Mouse (Mus musculus): Measurements from ENCODE around the gene Dkk2. TPM values are rescaled to one million over a fixed set of nuclear protein-coding genes. Genes with fewer than 3 reads are reported as not detected.

Gene Dkk2
- polyA plus RNA-seq, 1 experiment from 2014 or later: 36.0 TPM

DNA sequence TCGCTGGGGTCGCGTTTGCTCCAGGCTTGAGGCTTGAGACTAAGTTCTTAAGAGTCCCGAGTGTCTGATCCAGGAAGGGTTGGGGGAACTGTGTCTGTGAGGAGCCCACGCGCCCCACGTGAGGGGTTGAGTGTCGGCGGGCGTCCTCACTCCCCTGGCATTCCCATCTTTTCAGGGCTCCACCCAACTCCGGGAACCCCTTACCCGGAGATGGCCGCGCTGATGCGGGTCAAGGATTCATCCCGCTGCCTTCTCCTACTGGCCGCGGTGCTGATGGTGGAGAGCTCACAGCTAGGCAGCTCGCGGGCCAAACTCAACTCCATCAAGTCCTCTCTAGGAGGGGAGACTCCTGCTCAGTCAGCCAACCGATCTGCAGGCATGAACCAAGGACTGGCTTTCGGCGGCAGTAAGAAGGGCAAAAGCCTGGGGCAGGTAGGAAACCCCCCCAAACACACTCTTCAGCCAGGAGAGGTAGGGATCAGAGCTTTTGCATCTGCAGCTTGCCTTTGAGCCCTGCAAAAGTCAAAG is 795 bp downstream of the Dkk2 start:
- under 1% methylated on average over 23 of the region's 23 CpGs for WGBS
- Histone ChIP-seq H3K4me3 (peak overlapping the region; percentile 46), H3K27ac (peak overlapping the region; percentile 64; the same call in 1 of the 2 replicates), H3K9me3 (no peaks in the 10 kb centered on the region), H3K4me2 (replicated peaks) (peak overlapping the region; percentile 77), H3K36me3 (no peaks in the 10 kb centered on the region), H3K9ac (peak overlapping the region; percentile 46), H3K4me1 (peaks cover 9% of the 10 kb centered on the region), H3K27me3 (0 out of 2 replicates have a peak, but pooled peaks cover 8% of the 10 kb centered on the region)
- no peak for ATAC-seq (ENCODE audit: insufficient number of reproducible peaks, insufficient read depth, low FRiP score, low TSS enrichment)

DNA sequence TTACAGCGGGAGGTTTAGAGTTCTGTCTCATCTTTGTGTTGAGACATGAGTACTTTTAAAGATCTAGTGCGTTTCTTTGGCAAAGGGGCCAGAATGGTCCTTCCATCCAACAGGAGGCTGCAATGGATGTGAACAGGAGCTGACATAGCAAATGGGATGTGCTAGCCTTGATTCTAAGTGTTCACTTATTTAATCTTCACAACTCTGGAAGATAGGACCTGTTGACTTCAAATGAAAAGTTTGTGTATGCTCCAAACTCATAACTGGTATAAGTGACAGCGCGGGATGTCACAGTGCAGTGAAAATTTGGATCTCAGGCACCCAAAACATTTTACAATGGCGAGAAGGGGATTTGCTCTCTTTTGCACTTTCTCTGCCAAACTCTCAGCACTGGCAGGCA is 1.4 kb downstream of the Dkk2 start:
- Histone ChIP-seq H3K4me2 (replicated peaks) (peak overlapping the region; percentile 77), H3K4me1 (peaks cover 9% of the 10 kb centered on the region), H3K9ac (peak overlapping the region; percentile 56), H3K9me3 (no peaks in the 10 kb centered on the region), H3K36me3 (no peaks in the 10 kb centered on the region), H3K27me3 (0 out of 2 replicates have a peak, but pooled peaks cover 8% of the 10 kb centered on the region), H3K27ac (peak overlapping the region; percentile 75), H3K4me3 (peak overlapping the region; percentile 46)
- ATAC-seq (ENCODE audit: insufficient number of reproducible peaks, insufficient read depth, low FRiP score, low TSS enrichment): no peak
- 22% methylated on average over 5 of the region's 5 CpGs for WGBS

DNA sequence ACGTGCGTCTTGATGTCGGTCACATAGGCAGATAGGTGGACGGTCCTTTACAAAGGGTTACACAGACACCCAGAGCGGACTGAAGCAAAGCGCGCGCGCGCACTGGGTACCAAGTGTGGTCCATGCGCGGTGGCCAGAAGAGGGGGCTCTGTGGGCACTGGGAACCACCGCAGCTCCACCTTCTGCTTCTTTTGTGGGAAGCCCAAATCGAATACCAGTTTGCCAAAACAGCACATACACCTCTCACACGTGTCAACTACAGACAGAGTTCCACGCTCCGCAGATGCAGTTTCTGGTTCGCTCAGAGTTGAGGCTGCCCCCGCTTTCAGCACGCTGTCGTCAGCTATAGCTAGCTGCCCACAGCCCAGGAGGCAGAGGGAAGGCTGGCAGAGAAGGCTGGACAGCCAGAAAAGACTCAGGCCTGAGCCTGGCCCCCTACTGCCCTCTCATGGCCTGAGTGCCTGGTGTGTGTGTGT is 2.0 kb downstream of the Dkk2 start:
- WGBS: under 1% methylated on average over 21 of the region's 21 CpGs
- 0 out of 2 replicates have a peak, but pooled peaks cover 8% of the 10 kb centered on the region for H3K27me3 ChIP-seq
- peak overlapping the region; percentile 75 for H3K27ac ChIP-seq
- peak overlapping the region; percentile 56 for H3K9ac ChIP-seq
- H3K36me3 ChIP-seq: no peaks in the 10 kb centered on the region
- H3K4me2 ChIP-seq (replicated peaks): peak overlapping the region; percentile 77
- H3K9me3 ChIP-seq: no peaks in the 10 kb centered on the region
- H3K4me1 ChIP-seq: peaks cover 9% of the 10 kb centered on the region
- ATAC-seq (ENCODE audit: insufficient number of reproducible peaks, insufficient read depth, low FRiP score, low TSS enrichment): peak; percentile 70
- peak overlapping the region; percentile 46 for H3K4me3 ChIP-seq

DNA sequence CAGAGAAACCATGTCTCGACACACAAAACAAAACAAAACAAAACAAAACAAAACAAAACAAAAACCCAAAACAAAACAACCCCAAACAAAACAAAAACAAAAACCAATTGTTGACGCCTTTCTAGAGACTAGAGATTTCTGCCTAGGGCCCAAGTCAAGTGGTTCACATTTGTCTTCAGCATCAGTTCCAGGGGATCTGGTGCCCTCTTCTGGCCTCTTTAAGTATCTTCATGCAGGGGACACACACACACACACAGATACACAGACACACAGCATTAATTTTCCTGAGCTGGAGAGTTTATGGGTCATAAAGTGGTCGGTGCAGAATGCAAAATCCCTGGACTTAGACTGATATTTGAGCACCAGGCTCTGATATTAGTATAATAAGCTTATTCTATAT is 7.9 kb downstream of the Dkk2 start:
- no peaks in the 10 kb centered on the region for H3K4me1 ChIP-seq
- no peaks in the 10 kb centered on the region for H3K9me3 ChIP-seq
- no peak overlapping the region for H3K27ac ChIP-seq
- no peak overlapping the region for H3K4me2 ChIP-seq (replicated peaks)
- no peaks in the 10 kb centered on the region for H3K27me3 ChIP-seq
- ATAC-seq (ENCODE audit: insufficient number of reproducible peaks, insufficient read depth, low FRiP score, low TSS enrichment): no peak
- no peaks in the 10 kb centered on the region for H3K36me3 ChIP-seq
- WGBS: 86% methylated on average over 3 of the region's 3 CpGs
- H3K4me3 ChIP-seq: no peak overlapping the region
- H3K9ac ChIP-seq: no peak overlapping the region

DNA sequence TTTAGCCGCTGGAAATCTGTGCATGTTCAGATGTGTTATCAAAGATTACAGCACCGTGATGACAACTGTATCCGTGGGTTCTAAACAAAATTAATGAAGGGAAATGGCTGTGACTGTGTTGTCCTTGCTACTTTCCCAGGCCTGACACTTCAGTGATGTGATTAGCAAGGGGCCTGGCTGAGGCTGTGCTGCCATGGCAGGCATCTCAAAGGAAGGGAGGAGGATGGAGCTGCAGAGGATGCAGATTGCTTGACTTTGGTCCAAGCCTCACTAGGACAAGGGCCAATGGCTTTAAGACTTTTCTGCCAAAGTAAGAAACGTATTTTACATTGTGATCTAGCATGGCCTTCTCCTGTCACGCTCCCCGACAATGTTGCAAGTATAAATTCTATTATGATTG is 11.2 kb downstream of the Dkk2 start:
- no peaks in the 10 kb centered on the region for H3K36me3 ChIP-seq
- no peak for ATAC-seq (ENCODE audit: insufficient number of reproducible peaks, insufficient read depth, low FRiP score, low TSS enrichment)
- H3K4me2 ChIP-seq (replicated peaks): no peak overlapping the region
- H3K27me3 ChIP-seq: no peaks in the 10 kb centered on the region
- no peak overlapping the region for H3K27ac ChIP-seq
- H3K9ac ChIP-seq: no peak overlapping the region
- WGBS: 74% methylated on average over 6 of the region's 6 CpGs
- no peaks in the 10 kb centered on the region for H3K9me3 ChIP-seq
- no peaks in the 10 kb centered on the region for H3K4me1 ChIP-seq
- H3K4me3 ChIP-seq: no peak overlapping the region

DNA sequence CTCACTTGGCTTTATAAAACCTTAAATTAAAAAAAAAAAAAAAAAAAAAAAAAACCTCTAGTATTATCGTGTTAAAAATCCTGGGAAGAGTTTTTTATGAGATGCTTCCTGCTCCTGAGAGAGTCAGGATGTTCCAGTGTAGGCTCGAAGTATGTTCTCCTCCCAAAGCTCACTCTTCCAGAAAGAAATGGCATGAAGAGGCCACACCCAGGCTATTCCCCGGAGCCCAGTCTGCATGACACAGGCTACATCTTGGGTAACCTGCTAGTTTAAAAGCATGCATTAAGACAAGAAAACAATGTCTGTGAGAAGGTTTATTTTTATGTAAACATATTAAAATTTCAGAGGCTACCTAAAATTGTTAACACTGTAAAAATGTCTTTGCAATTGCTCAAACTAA is 15.7 kb downstream of the Dkk2 start:
- WGBS: 78% methylated on average over 3 of the region's 3 CpGs

DNA sequence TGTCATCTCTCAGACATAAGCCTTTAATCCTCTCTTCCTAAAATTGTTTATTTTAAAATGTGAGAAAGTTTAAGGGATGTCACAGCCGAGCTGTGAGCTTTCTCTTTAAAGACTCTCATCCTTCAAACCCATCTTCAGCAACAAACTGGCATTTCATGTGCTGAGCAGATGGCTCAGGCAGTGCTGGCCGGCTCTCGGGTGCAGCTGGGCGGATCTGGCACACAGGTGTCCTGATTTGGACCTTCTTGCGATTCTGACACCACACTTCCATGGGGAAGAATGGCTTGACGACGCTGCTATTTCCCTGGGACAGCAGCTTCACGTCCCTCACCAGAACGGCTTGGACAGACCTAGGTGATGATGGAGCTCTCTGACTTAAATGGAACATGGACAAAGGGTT is 17.9 kb downstream of the Dkk2 start:
- Histone ChIP-seq H3K27me3 (no peaks in the 10 kb centered on the region), H3K4me1 (peaks cover 4% of the 10 kb centered on the region; the same call in 1 of the 2 replicates), H3K36me3 (no peaks in the 10 kb centered on the region), H3K9me3 (no peaks in the 10 kb centered on the region), H3K4me2 (replicated peaks) (no peak overlapping the region), H3K9ac (no peak overlapping the region), H3K27ac (no peak overlapping the region), H3K4me3 (no peak overlapping the region)
- no peak; the same call in 1 of the 2 replicates for ATAC-seq (ENCODE audit: insufficient number of reproducible peaks, insufficient read depth, low FRiP score, low TSS enrichment)
- WGBS: 56% methylated on average over 9 of the region's 9 CpGs

More for the DNA sequence above, 15.7 kb downstream of the Dkk2 start:
- no peak overlapping the region for H3K27ac ChIP-seq
- H3K4me1 ChIP-seq: peaks cover 4% of the 10 kb centered on the region; the same call in 1 of the 2 replicates
- no peak overlapping the region for H3K4me3 ChIP-seq
- no peak overlapping the region for H3K4me2 ChIP-seq (replicated peaks)
- no peaks in the 10 kb centered on the region for H3K27me3 ChIP-seq
- H3K9ac ChIP-seq: no peak overlapping the region
- no peaks in the 10 kb centered on the region for H3K36me3 ChIP-seq
- no peaks in the 10 kb centered on the region for H3K9me3 ChIP-seq
- no peak for ATAC-seq (ENCODE audit: insufficient number of reproducible peaks, insufficient read depth, low FRiP score, low TSS enrichment)

DNA sequence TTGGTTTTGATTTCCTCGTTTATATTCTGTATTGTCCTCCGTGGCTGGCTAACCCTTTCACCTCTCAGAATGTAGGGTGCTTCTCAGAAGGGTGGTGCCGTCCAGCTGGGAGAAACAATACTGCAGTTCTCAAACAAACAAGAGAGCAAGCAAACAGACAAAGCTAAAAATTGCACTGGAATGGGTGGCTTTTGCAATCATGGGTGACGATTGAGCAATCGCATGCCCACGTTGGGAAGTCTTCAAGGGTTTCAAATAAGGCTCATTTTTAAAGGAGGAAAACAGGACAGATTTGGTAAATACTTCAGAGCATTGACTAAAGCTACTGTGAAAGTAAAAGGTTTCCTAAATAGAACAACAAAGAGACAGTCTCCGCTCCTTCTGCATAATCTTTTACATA is 18.4 kb downstream of the Dkk2 start:
- Histone ChIP-seq H3K27ac (no peak overlapping the region), H3K9ac (no peak overlapping the region), H3K4me1 (peaks cover 4% of the 10 kb centered on the region; the same call in 1 of the 2 replicates), H3K36me3 (no peaks in the 10 kb centered on the region), H3K27me3 (no peaks in the 10 kb centered on the region), H3K4me3 (no peak overlapping the region), H3K9me3 (no peaks in the 10 kb centered on the region), H3K4me2 (replicated peaks) (no peak overlapping the region)
- ATAC-seq (ENCODE audit: insufficient number of reproducible peaks, insufficient read depth, low FRiP score, low TSS enrichment): no peak
- 51% methylated on average over 7 of the region's 7 CpGs for WGBS

DNA sequence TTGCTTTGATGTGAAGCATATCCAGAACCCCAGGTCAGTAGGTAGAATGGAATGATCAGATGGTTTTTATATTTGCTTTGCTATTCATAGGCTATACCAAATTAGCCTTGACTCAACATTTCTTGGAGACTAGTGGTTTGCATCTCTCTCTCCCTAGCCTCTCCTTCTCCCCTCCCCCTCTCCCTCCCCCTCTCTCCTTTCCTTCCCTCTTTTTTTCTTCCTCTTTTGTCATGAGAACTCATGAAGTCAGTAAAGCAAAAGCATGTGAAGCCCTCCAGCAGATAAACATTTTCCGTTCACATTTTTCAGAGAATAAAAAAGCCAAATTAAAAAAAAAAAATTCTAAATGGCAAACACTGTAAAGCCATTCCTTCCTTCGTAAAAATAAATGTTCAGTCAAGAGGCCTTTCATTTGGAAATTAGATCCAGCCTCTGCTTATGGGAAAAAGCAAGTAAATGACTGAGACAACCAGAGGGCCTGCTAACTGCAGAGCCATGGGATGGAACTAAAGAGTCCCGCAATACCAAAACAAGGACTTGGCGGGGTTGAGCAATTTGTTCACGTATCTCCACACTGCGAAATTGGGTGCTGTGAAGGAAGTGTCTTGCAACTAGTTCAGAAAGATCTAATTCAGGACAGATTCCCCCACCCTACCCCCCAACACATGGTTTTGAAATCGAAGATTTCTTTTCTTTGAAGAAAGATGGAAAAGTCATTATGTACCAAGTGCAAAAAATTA is 30.9 kb downstream of the Dkk2 start:
- Histone ChIP-seq H3K36me3 (no peaks in the 10 kb centered on the region), H3K4me2 (replicated peaks) (no peak overlapping the region), H3K9me3 (no peaks in the 10 kb centered on the region), H3K9ac (no peak overlapping the region), H3K4me1 (no peaks in the 10 kb centered on the region), H3K27ac (no peak overlapping the region), H3K4me3 (no peak overlapping the region), H3K27me3 (0 out of 2 replicates have a peak, but pooled peaks cover 3% of the 10 kb centered on the region)
- ATAC-seq (ENCODE audit: insufficient number of reproducible peaks, insufficient read depth, low FRiP score, low TSS enrichment): no peak
- 61% methylated on average over 7 of the region's 7 CpGs for WGBS

DNA sequence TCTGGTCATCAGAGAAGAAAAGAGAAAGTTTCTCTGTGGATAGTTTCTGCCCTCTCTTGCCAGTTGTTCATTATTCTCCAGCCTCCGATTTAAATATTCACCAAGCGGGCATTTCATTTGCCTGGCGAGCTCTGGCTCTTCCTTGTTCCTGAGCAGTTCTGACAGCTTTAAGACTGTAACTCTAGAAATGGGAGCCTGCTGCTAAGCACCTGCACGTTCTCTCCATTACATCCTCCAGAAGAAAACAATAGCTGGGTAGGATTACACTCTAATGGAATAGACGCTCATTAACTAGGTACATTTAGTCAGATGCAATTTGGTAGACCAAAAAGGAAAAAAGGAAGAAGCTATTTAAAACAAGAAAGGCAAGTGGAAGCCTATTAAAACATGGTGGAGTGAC is 36.3 kb downstream of the Dkk2 start:
- Histone ChIP-seq H3K9me3 (no peaks in the 10 kb centered on the region), H3K27ac (no peak overlapping the region), H3K4me2 (replicated peaks) (no peak overlapping the region), H3K36me3 (no peaks in the 10 kb centered on the region), H3K4me3 (no peak overlapping the region), H3K4me1 (no peaks in the 10 kb centered on the region), H3K9ac (no peak overlapping the region), H3K27me3 (0 out of 2 replicates have a peak, but pooled peaks cover 3% of the 10 kb centered on the region)
- 52% methylated on average over 5 of the region's 5 CpGs for WGBS
- ATAC-seq (ENCODE audit: insufficient number of reproducible peaks, insufficient read depth, low FRiP score, low TSS enrichment): no peak

DNA sequence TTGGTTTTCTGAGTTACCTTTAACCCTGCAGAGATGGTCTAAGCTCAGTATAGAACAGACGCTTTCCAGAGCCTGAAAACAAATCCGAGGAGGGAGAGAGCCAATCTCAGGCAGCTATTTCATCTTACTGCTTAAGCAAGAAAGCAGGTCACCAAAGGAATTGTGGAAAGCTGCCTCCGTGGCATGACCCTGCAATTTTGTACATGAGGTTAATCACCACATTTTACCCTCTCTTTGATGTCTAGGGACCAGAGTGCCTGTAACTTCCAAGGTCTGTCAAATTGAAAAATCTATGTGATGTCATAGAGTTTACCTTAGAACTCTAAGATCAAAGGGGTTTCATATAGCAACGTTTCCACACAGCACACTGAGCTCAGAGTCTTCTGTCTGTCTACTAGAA is 37.5 kb downstream of the Dkk2 start:
- H3K27ac ChIP-seq: no peak overlapping the region
- H3K9ac ChIP-seq: no peak overlapping the region
- no peaks in the 10 kb centered on the region for H3K9me3 ChIP-seq
- H3K4me2 ChIP-seq (replicated peaks): no peak overlapping the region
- no peaks in the 10 kb centered on the region for H3K36me3 ChIP-seq
- no peaks in the 10 kb centered on the region for H3K4me1 ChIP-seq
- H3K27me3 ChIP-seq: 0 out of 2 replicates have a peak, but pooled peaks cover 3% of the 10 kb centered on the region
- no peak for ATAC-seq (ENCODE audit: insufficient number of reproducible peaks, insufficient read depth, low FRiP score, low TSS enrichment)
- WGBS: 25% methylated on average over 4 of the region's 4 CpGs
- no peak overlapping the region for H3K4me3 ChIP-seq

DNA sequence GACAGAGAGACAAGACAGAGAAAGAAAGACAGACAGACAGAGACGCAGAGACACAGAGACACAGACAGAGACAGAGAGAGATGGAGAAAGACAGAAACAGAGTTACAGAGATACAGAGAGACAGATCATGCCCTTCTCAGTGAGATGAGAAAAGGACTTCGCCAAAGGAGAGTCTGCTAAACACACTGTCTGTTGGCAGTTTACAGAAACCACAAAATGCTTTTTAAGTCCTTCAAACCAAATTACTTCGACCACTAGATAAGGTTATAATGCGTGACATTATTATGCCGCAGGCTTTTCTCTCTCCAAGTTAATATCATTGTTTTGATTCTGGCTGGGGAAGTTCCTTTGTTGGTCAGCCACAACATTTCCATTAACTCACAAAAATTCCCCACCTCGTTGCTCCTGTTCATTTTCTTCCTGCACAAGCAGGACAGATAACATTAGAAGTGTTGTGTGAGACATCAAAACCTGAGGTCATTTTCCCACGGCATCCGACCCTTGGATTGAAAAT is 40.2 kb downstream of the Dkk2 start:
- no peak overlapping the region for H3K4me2 ChIP-seq (replicated peaks)
- H3K36me3 ChIP-seq: no peaks in the 10 kb centered on the region
- 70% methylated on average over 8 of the region's 8 CpGs for WGBS
- H3K9ac ChIP-seq: no peak overlapping the region
- H3K27ac ChIP-seq: no peak overlapping the region
- H3K27me3 ChIP-seq: 0 out of 2 replicates have a peak, but pooled peaks cover 2% of the 10 kb centered on the region
- no peak overlapping the region for H3K4me3 ChIP-seq
- ATAC-seq (ENCODE audit: insufficient number of reproducible peaks, insufficient read depth, low FRiP score, low TSS enrichment): no peak
- H3K4me1 ChIP-seq: peaks cover 2% of the 10 kb centered on the region; the same call in 1 of the 2 replicates
- no peaks in the 10 kb centered on the region for H3K9me3 ChIP-seq

All from embryonic facial prominence, embryonic 12.5 days (tissue).